Mouse (Mus musculus): ENCODE measurements around the gene Clcc1. TPM values are rescaled to one million over a fixed set of nuclear protein-coding genes. Genes with fewer than 3 reads are reported as not detected.
A peak's percentile ranks its signal among the peaks of the same experiment; 100 is the strongest.
"Not testable (repeated sequence)": the region's sequence is repeated elsewhere in the genome, so short reads cannot be mapped to it uniquely, and the experiment has no call there.

Gene Clcc1
- 46.0 and 46.7 TPM in 2 replicates for polyA plus RNA-seq (2016; fragmentation: Nextera tagmentation; extraction: Ambion mirVana)

DNA sequence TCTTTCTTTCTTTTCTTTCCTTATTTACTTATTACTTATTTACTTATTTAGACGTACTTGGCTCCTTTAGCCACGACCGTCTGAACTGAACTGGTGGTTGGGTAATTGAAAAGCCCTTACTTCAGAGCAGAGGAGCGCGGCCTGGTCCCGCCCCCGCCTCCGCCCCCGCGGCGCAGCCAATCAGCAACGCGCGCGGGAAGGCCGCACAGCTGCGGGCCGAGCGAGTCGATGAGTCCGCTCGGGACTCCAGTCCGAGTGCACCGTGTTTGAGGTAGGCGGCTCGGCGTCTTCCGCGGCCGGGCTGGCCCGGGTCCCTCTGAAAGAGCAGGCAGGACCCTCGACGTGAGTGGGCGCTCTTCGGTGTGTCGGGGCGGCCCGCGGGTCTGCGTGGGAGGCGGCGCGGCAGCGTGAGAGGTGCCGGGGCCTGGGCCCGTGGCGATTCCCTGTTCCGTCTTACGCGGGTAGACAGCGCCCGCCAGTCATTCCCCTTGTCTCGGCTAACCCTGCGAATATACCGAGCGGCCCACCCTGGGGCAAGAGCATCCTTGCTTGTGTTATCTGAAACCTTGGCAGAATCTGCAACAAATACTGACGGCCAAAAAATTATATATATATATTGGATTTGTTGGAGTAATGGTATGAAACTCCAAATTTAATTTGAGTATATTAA, at the start of gene Clcc1:
TSS of gene Clcc1 (plus strand) at position 204 of the 670 bp plus-strand sequence.
- WGBS: under 1% methylated on average over 57 of the region's 57 CpGs
- Histone ChIP-seq H3K4me1 (replicated peaks) (peaks cover 13% of the 10 kb centered on the region), H3K4me3 (peak within 1 kb of the TSS; percentile 98), H3K36me3 (0 out of 2 replicates have a peak, but pooled peaks cover 4% of the 10 kb centered on the region), H3K27ac (ENCODE audit: poor library complexity, severe bottlenecking) (peak within 1 kb of the TSS; percentile 79; the same call in 1 of the 2 replicates), H3K9me3 (replicated peaks) (no peaks in the 10 kb centered on the region), H3K27me3 (replicated peaks) (no peaks in the 10 kb centered on the region), H3K9ac (peak within 1 kb of the TSS; percentile 97), H3K4me2 (peak within 1 kb of the TSS; percentile 78)
- peak; percentile 97 for ATAC-seq (ENCODE audit: insufficient number of reproducible peaks, low FRiP score)

DNA sequence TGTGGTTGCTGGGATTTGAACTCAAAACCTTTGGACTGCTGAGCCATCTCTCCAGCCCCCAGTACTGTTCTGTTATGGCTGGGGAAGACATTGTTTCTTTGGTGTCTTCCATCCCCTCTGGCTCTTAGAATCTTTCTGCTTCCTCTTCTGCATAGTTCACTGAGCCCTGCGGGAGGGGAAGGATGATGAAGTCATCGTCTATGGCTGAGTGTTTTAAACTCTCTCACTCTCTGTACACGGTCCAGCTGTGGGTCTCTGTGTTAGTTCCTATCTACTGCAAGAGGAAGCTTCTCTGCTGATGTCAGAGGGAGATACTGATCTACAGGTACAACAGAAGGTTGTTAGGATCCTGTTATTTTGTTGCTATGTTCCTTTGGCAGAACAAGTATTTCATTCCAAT, 44.8 kb upstream of the Clcc1 start:
- H3K4me3 ChIP-seq: no peak overlapping the region
- H3K27ac ChIP-seq (ENCODE audit: poor library complexity, severe bottlenecking): no peak overlapping the region
- no peak for ATAC-seq (ENCODE audit: insufficient number of reproducible peaks, low FRiP score)
- H3K4me2 ChIP-seq: no peak overlapping the region
- no peaks in the 10 kb centered on the region for H3K27me3 ChIP-seq (replicated peaks)
- no peaks in the 10 kb centered on the region for H3K9me3 ChIP-seq (replicated peaks)
- H3K4me1 ChIP-seq (replicated peaks): no peaks in the 10 kb centered on the region
- 47% methylated on average over 3 of the region's 3 CpGs for WGBS
- no peak overlapping the region for H3K9ac ChIP-seq
- H3K36me3 ChIP-seq: peaks cover 7% of the 10 kb centered on the region; the same call in 1 of the 2 replicates

DNA sequence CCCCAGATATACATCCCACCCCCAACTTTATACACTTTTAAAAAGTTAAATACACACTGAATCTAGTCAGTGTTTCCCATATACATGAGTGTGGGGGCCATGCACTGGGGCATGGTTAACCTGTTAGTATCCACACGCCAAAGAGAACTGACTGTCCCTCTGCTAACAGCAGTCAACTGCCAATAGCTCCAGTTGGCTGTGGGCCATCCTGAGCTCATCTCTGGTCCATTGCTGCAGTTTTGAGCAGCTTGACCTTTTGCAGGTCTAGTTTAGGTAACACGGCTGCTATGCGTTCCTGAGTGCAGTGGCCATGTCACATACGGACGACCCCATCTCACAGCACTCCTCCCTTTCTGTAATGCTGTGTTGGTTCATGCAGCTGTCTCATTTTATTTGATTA, 19.0 kb upstream of the Clcc1 start:
- Histone ChIP-seq H3K4me1 (replicated peaks) (no peaks in the 10 kb centered on the region), H3K4me2 (no peak overlapping the region), H3K36me3 (no peaks in the 10 kb centered on the region), H3K4me3 (no peak overlapping the region), H3K9ac (no peak overlapping the region), H3K27me3 (replicated peaks) (no peaks in the 10 kb centered on the region), H3K9me3 (replicated peaks) (no peaks in the 10 kb centered on the region), H3K27ac (ENCODE audit: poor library complexity, severe bottlenecking) (no peak overlapping the region)
- no peak for ATAC-seq (ENCODE audit: insufficient number of reproducible peaks, low FRiP score)
- 89% methylated on average over 5 of the region's 5 CpGs for WGBS

GRCm38 (mm10) chr3:108639412-108639811, 14.3 kb upstream of the Clcc1 start:
- Histone ChIP-seq H3K9ac (no peak overlapping the region), H3K4me1 (replicated peaks) (no peaks in the 10 kb centered on the region), H3K4me2 (no peak overlapping the region), H3K9me3 (replicated peaks) (no peaks in the 10 kb centered on the region), H3K36me3 (peaks cover 1% of the 10 kb centered on the region), H3K27me3 (replicated peaks) (no peaks in the 10 kb centered on the region), H3K27ac (ENCODE audit: poor library complexity, severe bottlenecking) (no peak overlapping the region), H3K4me3 (no peak overlapping the region)
- ATAC-seq (ENCODE audit: insufficient number of reproducible peaks, low FRiP score): no peak
- 64% methylated on average over 4 of the region's 4 CpGs for WGBS

GRCm38 (mm10) chr3:108640998-108641397, 12.7 kb upstream of the Clcc1 start:
- peaks cover 4% of the 10 kb centered on the region for H3K36me3 ChIP-seq
- no peaks in the 10 kb centered on the region for H3K9me3 ChIP-seq (replicated peaks)
- no peak overlapping the region for H3K9ac ChIP-seq
- H3K27ac ChIP-seq (ENCODE audit: poor library complexity, severe bottlenecking): no peak overlapping the region
- H3K27me3 ChIP-seq (replicated peaks): no peaks in the 10 kb centered on the region
- H3K4me3 ChIP-seq: no peak overlapping the region
- no peak for ATAC-seq (ENCODE audit: insufficient number of reproducible peaks, low FRiP score)
- WGBS: 79% methylated on average over 4 of the region's 4 CpGs
- no peak overlapping the region for H3K4me2 ChIP-seq
- no peaks in the 10 kb centered on the region for H3K4me1 ChIP-seq (replicated peaks)

DNA sequence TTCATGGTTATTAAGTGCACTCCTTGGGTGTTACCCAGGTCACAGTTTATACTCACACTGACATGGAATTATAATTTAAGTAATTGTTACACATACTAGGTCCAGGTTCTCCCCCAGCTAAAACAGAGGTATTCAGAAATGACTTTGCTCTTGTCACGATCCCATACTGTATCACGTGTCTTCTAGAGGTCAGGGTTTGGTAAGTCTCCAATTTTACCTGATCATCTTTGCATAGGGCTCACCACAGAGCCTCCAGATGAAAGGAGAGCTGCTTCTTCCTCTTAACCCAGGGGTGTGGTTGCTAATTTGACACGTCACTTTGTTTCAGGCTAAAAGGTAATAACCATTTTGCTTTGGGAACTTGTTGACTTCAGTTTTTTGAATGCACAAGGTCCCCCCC, 8.9 kb upstream of the Clcc1 start:
- H3K4me3 ChIP-seq: no peak overlapping the region
- no peak overlapping the region for H3K9ac ChIP-seq
- no peak overlapping the region for H3K27ac ChIP-seq (ENCODE audit: poor library complexity, severe bottlenecking)
- no peaks in the 10 kb centered on the region for H3K27me3 ChIP-seq (replicated peaks)
- no peak overlapping the region for H3K4me2 ChIP-seq
- ATAC-seq (ENCODE audit: insufficient number of reproducible peaks, low FRiP score): no peak
- WGBS: 84% methylated on average over 3 of the region's 3 CpGs
- no peaks in the 10 kb centered on the region for H3K9me3 ChIP-seq (replicated peaks)
- H3K36me3 ChIP-seq: peaks cover 4% of the 10 kb centered on the region
- no peaks in the 10 kb centered on the region for H3K4me1 ChIP-seq (replicated peaks)

GRCm38 (mm10) chr3:108646036-108646435, 7.7 kb upstream of the Clcc1 start:
- Histone ChIP-seq H3K4me1 (replicated peaks) (no peaks in the 10 kb centered on the region), H3K36me3 (peaks cover 4% of the 10 kb centered on the region), H3K27me3 (replicated peaks) (no peaks in the 10 kb centered on the region), H3K4me2 (no peak overlapping the region), H3K9ac (no peak overlapping the region), H3K27ac (ENCODE audit: poor library complexity, severe bottlenecking) (no peak overlapping the region), H3K9me3 (replicated peaks) (no peaks in the 10 kb centered on the region), H3K4me3 (no peak overlapping the region)
- no peak for ATAC-seq (ENCODE audit: insufficient number of reproducible peaks, low FRiP score)
- 65% methylated on average over 7 of the region's 7 CpGs for WGBS

DNA sequence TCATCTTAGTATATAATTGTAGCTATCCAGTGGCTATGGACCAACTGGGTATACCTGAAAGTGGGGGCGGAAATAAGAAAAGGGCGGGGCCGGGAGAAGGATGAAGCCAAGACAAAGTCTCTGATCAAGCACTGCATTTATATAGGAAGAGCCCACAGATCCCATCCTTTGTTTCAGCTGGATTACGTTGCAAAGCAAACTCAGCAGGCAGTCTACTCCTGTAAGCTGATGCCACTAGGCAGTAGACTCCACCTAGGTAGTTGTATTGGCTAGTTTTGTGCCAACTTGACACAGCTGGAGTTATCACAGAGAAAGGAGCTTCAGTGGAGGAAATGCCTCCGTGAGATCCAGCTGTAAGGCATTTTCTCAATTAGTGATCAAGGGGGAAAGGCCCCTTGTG, 6.0 kb upstream of the Clcc1 start:
- not testable (repeated sequence) for H3K9ac ChIP-seq

DNA sequence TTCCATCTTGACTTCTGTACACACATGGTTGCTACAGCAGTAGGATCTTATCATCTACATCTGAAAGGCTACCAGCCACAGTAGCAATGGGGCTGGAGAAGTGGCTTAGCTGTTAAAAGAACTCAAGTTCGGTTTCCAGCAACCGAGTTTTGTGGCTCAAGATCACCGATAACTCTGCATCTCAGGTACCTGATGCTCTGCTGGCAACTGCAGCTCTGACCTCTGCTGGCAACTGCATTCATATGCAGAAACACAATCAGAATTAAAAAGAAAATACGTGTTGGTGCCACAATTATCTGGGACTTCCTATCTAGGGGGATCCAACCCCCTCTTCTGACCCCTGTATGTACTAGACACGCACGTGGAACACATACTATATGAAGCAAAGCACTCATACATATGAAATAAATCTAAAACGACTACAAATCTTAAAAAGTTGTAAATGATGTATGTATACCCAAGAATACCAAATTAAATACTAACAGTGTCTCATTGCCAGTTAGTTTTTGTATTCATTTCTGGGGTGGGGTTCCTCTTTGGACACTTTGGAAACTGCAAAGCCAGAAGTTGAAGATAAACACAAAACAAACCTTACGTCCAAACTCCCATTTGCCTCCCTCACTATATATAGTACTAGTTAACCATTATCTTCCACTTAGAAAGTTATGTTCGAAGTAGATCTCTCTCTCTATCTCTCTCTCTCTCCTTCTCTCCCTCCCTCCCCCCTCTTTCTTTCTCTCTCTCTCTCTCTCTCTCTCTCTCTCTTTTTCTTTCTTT, 659 bp upstream of the Clcc1 start:
- Histone ChIP-seq H3K9me3 (replicated peaks) (no peaks in the 10 kb centered on the region), H3K4me2 (peak overlapping the region; percentile 48), H3K27me3 (replicated peaks) (no peaks in the 10 kb centered on the region), H3K4me1 (replicated peaks) (peaks cover 13% of the 10 kb centered on the region), H3K36me3 (0 out of 2 replicates have a peak, but pooled peaks cover 3% of the 10 kb centered on the region), H3K27ac (ENCODE audit: poor library complexity, severe bottlenecking) (no peak overlapping the region), H3K9ac (no peak overlapping the region), H3K4me3 (peak overlapping the region; percentile 25)
- ATAC-seq (ENCODE audit: insufficient number of reproducible peaks, low FRiP score): no peak
- WGBS: 24% methylated on average over 9 of the region's 9 CpGs

More for the DNA sequence above, 6.0 kb upstream of the Clcc1 start:
- not testable (repeated sequence) for H3K36me3 ChIP-seq; H3K27ac ChIP-seq (ENCODE audit: poor library complexity, severe bottlenecking); H3K4me1 ChIP-seq (replicated peaks); H3K27me3 ChIP-seq (replicated peaks); H3K4me3 ChIP-seq; H3K9me3 ChIP-seq (replicated peaks); H3K4me2 ChIP-seq; ATAC-seq (ENCODE audit: insufficient number of reproducible peaks, low FRiP score)
- 49% methylated on average over 5 of the region's 5 CpGs for WGBS

DNA sequence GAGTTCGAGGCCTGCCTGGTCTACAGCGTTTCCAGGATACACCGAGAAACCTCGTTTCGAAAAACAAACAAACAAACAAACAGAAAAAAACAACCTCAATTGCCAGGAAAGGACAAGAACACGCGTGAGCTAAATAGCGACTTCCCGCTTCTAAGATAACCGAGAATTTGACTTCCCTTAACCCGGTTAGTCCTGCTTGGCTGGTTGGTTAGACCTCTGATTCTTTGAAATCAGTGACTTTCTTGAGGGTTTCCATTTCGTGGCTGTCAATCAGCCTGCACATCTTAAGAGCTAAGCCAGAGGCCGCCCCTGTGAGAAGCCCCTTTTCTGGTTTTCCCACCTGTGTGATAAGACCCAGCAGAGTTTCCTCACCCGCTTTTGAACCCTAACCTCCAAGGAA, 853 bp downstream of the Clcc1 start:
- Histone ChIP-seq H3K4me3 (peak overlapping the region; percentile 98), H3K9ac (peak overlapping the region; percentile 97), H3K27ac (ENCODE audit: poor library complexity, severe bottlenecking) (no peak overlapping the region), H3K9me3 (replicated peaks) (no peaks in the 10 kb centered on the region), H3K4me1 (replicated peaks) (peaks cover 13% of the 10 kb centered on the region), H3K36me3 (0 out of 2 replicates have a peak, but pooled peaks cover 4% of the 10 kb centered on the region), H3K4me2 (peak overlapping the region; percentile 78), H3K27me3 (replicated peaks) (no peaks in the 10 kb centered on the region)
- 23% methylated on average over 14 of the region's 14 CpGs for WGBS
- no peak for ATAC-seq (ENCODE audit: insufficient number of reproducible peaks, low FRiP score)

GRCm38 (mm10) chr3:108655486-108655885, 1.8 kb downstream of the Clcc1 start:
- H3K4me3 ChIP-seq: no peak overlapping the region
- peaks cover 13% of the 10 kb centered on the region for H3K4me1 ChIP-seq (replicated peaks)
- 86% methylated on average over 7 of the region's 7 CpGs for WGBS
- H3K9ac ChIP-seq: no peak overlapping the region
- ATAC-seq (ENCODE audit: insufficient number of reproducible peaks, low FRiP score): no peak
- H3K36me3 ChIP-seq: peaks cover 9% of the 10 kb centered on the region
- no peak overlapping the region for H3K27ac ChIP-seq (ENCODE audit: poor library complexity, severe bottlenecking)
- no peaks in the 10 kb centered on the region for H3K9me3 ChIP-seq (replicated peaks)
- H3K4me2 ChIP-seq: 0 out of 2 replicates have a peak overlapping the region, but pooled peaks have one; percentile 21
- no peaks in the 10 kb centered on the region for H3K27me3 ChIP-seq (replicated peaks)
